Mouse (Mus musculus) gastrocnemius, postnatal 25 days (tissue): Measurements from ENCODE around the gene Gm867. TPM values are rescaled to one million over a fixed set of nuclear protein-coding genes. Genes with fewer than 3 reads are reported as not detected.
A peak's percentile ranks its signal among the peaks of the same experiment; 100 is the strongest.

Source experiments
- DNase-seq: peaks from one replicate; pipeline ENCODE4 v3.0.0; 2022
- total RNA-seq, 2 experiments: library from RNA; stranded (reverse); gene quantifications; 1 replicate in 1 of 2; 2 replicates in 1 of 2; pipeline ENCODE4 v1.2.3; 2021

Gm867 gene
- total RNA-seq, 2 experiments from 2014 or later, result not detected

DNA sequence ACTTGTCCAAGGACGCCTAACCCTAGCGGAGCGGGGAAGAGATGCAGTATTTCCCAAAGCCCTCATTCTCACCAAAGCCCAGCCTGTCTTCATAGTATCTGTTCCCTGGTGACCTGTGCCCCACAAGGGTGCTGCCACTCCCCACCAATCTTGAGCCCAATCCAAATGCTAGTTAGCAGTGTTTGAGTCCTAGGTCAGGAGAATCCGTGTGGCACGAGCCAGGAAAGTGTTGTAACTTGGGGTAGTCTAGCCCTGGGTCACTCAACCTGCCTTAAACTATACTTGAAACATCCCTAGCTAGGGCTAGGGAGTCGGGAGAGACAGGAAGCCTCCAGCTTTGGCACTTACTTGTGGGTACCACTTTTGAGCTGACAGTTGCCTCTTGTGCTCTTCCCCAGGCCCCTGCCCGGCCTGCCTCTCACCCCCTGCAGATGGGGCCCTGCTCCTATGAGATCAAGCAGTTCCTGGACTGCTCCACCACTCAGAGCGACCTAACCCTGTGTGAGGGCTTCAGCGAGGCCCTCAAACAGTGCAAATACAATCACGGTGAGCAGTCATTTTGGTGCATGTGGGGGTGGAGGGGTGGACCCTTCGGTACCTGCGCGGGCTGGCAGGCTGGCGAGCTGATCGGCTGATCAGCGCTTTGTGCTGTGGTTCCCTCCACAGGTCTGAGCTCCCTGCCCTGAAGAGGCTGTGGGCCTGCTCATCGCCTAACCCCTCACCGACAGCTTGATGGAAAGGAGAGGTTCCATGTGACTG, 3.4 kb downstream of the Gm867 start:
- no peak for DNase-seq

DNA sequence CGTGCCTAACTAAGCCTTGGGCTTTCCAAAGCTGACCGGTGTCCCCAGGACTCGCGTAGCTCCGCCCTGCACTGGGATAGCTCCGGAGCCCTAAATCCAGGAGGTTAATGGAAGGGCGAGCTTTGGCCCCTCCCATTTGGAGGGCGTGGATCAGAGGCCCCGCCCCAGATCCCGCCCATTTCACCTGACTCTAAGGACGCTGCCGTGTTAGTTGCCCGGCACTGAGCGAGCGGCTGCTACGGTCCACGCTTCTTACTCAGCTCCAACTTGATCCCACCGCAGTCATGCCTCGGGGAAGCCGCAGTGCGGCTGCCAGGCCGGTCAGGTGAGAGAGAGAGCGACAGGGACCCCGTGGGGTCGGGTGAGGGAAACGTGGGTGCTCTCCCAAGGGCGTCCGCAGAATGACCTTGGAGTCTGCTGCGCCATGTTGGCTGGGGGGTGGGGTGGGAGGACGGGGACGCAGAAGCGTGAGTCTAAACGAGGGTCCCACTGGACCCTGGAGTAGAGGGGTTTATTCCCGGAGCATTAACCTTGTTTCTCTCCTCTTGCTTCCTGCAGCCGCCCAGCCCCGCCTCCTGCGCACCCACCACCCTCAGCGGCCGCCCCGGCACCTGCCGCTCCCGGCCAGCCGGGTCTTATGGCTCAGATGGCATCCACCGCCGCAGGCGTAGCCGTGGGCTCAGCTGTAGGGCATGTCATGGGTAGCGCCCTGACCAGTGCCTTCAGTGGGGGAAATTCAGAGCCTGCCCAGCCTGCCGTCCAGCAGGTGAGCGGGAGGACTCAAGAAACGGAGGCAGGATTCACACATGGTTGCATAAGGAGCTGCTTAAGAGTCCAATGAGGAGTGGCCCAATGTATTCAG, 4.6 kb downstream of the Gm867 start, which contains the start of gene Mmp11:
Mmp11 (minus strand) TSS at position 817 of the 862 bp plus-strand sequence.
- peak; percentile 85 for DNase-seq

DNA sequence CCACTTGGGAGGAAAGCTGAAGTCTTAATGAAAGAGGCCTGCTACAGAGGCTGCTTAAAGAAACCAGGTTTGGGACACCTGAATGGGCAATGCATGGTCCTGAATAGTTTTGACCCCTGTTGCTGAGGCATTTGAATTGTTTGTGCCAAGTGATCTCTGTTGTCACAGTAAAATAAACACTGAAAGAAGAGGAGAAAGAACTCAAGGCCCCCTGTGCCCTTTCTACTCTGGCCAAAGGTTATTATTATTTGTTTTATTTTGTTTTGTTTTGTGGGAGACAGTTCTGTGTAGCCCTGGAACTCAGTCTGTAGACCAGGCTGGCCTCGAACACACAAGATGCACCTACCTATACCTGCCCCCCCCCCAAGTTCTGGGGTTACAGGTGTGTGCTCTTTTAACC, 5.5 kb downstream of the Gm867 start:
- no peak for DNase-seq

DNA sequence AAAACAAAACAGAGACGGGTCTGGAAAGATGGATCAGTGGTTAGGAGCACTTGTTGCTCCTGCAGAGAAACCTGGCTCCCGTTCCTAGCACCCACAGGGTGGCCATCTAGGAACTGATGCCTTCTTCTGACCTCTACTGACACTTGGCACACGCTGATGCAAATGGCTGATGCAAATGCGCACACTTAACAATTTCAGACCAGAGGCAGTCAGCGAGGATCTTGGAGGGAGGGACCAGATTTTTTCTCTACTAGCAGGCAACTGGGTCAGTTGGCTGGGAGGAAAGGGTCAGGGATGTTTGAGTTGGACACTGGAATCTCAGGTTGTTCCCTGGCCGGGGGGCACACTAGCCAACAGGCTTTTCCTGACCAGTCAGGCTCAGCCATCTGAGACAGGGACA, 7.6 kb downstream of the Gm867 start, which contains the start of gene Chchd10:
Chchd10 (plus strand) TSS at position 240 of the 400 bp plus-strand sequence.
- DNase-seq, result no peak

DNA sequence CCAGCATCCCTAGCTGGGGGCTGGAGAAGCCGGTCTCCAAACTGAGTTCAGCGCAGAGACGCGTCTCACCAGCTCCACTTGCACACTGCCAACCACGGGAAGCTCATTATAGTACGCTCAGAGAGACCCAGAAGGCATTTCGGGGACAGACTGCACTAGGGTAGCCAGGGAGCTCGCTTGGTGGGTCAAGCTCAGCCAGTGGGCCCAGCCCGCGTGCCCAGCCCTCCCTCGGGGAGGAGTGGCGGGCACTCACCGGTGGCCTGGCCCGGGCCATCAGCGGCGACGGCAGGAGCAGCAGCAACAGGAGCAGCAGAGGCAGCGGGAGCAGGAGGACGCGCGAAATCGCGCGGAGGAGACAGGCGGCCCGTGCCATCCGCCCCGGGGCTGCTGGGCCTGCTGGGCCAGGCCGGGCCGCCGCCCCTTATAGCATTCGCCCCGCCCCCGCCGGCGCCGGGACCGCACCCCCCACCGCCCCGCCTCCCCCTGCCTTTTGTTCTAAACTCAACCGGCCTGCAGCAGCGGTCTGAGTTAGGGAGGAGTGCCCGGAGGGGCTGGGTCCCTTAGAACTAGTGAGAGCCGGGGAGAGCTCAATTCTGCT, 8.3 kb downstream of the Gm867 start:
- peak; percentile 58 for DNase-seq

DNA sequence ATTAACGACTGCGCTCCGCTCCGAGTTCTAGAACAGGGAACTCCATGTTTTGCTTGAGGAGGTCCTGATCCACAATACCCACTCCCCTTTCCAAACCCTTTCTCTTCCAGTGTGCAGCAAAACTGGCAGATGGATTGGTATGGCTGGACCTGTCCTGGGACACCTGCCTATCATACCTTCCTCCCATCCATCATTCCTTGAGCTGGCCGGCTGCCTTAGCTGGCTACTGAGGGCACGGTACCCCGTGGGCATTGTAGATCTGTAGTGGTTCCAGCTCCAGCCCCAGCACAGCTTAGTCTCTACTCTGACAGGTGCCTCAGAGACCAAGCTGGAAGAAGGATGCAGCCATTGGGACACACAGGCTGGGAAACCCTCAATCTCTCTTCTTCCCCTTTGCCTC, 9.2 kb downstream of the Gm867 start:
- DNase-seq, result no peak

DNA sequence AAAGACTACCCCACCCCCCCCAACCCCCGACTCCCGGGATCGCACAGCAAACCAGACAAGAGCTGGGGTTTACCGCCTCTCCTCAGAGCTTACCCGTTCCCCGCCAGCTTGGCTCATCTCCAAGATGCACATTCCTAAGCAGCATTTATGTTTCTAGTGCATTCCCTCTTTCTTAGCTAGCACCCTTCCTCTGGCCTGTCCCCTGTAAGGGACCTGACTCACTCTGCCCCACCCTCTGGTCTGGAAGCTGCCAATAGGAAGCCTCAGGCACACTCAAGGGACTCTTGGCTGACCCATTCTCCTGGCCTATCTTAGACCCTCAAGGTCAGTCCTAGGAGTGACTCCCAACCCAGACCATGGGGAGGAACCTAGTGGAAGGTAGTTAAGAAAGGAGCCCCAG, 10.2 kb downstream of the Gm867 start:
- no peak for DNase-seq

DNA sequence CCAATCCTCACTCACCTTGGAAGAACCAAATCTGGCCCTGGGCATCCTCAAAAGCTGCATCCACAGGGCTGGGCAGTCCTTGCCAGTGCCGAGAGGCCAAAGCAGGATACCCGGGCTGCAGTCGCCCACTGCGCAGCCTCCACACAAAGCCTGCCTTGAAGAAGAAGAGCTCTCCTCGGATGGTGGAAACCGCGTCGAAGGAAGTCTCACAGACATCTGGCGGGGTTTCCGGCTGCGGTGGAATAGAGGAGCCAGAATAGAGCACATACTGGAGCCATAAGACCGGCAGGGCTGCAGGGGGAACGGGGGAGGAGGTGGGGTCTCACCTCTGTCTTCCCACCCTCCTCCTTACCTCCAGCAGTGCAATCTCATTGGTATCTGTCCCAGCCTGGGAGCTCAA, 14.1 kb downstream of the Gm867 start:
- no peak for DNase-seq

DNA sequence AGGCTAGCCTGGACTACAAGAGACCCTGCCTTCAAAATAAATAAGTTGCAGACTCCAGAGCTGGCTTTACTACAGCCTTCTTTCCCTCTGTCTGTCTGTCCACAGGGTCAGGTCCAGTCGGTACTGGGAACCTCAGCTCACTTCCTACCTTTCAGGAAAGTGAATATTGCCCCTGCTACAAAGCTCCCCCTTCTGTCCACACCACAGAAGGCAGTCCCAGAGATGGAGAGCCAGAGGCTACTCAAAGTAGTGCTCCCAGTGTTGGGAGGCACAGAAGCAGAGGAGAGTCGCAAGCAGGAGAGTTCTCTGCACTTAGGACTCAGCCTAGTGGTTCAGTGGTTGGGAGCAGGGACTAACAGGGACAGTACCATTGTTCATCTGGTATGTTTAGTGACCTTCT, 16.1 kb downstream of the Gm867 start:
- DNase-seq, result no peak

DNA sequence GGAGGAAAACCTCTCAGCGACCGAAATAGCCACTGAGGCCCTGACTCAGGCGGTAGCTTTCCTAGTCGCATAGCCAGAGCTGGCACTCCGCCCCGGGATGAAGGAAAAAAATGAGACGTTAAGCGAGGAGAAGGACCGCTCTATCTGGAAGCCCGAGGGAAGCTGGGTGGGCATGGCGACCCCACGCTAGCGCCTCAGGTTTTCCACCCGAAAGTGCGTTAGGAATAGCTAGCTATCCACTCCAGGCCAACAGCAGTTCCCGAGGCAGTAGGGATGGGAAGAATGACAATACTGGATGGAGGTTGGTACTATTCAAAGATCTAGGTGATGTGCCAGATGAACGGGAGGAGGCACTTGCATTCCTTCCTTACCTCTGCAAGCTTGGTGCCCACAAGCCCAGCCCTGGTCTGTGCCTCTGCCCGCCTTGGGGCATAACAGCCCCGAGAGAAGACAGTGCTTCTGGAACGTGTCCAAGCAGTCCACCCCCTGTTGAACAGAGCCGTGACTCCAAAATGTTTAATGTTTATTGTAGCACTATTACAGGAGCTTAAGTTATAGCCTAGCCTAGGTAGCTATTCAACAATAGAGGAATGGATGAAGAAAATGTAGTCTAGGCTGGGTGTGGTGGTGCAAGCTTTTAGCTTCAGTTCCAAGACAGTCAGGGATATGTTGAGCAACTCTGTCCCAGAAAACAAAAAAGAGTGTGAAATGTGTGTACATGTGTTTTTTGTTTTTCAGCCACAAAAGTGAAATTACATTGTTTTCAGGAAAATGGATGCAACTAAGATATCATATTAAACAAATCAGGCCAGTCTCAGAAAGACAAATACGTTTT, 18.5 kb downstream of the Gm867 start:
- no peak for DNase-seq

DNA sequence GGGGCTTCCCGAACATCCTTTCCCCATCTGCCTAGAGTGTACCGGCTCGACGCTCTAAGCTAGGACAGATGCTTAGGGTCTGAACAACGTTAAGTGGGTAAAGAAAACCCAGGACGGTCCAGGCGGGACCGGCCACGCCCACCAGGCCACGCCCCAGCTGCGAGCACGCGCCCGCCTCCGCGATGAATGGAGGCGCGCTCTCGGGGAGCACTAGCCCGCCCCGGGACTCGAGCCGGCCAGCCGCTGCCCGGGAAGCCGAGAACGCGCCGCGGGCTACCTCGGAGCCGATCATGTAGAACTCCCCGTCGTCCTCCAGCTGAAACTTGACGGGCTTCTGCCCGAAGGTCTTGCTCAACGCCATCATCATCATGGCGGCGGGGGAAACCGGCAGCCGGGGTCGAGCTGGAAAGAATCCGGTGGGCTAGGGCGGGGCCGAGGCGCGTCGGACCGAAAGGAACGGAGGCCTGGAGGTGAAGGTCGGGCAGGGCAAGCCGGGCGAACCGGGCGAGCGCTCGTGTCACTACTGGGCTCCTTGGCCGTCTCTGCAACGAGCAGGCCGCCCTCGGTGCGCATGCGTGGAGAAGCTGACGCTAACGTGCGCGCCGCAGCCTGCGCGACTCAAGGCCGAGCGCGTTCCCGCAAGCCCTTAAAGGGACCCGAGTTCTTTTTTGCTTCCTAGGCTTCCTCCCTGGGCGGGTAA, 19.3 kb downstream of the Gm867 start, which contains the start of gene Smarcb1:
Smarcb1 (minus strand) TSS at position 592 of the 700 bp plus-strand sequence.
- peak; percentile 92 for DNase-seq

DNA sequence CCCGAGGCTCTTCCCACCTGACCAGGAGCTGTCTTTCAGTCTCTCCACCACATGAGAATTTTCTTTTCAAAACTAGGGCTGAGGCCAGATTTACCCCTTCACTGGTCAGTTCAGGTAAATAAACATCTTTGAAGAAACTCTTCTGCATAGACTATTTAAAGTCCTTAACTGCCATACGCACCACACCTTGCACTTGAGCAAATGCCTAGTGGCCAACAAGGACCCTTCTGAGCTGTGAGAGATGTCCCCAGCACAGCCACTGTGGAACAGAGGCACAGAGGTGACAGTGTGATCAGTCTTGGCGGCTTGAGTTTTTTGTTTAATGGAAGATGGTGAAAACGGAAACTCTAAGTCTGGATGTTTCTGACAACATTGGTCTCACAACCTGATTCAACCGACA, 21.4 kb downstream of the Gm867 start:
- no peak for DNase-seq

DNA sequence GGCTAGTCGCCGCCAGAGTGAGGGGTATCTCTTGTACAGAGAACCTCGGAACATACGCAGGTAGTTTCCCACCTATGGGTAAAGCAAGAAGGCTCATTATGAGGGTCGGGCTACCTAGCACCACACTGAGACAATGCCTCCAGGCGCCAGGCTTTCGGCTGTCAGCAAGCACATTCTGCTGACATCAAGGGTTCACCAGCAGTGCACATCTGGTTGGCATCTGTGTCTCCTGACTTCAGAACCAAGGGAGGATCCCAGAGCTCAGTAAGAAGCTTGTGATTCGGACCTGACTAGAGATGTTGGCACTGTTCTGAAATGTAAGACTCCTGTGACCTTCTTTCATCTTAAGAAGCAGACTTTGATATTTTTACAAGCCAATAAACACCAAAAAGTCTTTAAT, 23.6 kb downstream of the Gm867 start:
- no peak for DNase-seq

DNA sequence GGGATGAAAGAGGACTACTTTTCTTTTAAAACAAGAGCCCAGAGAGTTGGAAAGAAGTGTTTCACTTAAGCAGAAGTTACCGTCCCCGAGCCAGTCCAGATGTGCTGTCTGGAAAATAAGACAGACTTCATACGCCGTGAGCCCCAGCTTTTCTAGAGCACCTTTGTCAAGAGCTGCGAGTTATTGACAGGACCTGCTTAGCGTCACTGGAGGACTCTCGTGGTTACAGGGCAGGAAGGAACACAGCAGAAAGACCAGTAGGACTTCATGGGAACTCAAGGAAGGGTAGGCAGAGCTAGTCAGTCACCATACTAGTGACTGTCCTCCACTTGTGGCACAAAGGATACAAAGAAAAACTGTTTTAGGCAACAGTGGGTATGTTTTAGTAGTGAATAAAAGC, 24.9 kb downstream of the Gm867 start:
- no peak for DNase-seq

DNA sequence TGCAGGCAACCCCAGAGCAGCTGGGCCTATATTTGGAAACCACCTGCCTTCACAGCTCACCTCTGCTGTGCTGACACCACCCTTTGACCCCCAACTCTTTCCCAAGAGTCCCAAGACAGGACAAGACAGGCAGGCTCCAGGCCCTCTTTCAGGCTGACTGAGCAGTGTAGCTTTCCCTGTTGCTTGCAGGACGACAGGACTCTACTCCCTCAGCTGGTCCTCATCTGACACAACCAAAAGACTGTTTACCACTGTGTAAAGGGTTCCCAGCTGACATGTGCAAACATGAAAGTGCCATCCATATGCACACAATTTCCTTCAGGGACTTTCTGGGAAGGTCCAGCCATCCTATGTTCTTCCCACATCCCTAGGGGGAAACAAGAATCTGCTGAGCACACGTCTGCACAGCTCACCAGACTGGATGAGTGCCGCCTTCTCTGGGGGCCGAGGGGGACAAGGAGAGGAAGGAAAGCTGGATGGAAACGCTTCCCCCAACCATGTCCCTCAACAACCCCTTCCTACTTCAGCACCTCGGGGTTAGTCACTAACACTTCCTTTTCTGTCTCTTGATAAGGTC, 27.4 kb downstream of the Gm867 start:
- no peak for DNase-seq

DNA sequence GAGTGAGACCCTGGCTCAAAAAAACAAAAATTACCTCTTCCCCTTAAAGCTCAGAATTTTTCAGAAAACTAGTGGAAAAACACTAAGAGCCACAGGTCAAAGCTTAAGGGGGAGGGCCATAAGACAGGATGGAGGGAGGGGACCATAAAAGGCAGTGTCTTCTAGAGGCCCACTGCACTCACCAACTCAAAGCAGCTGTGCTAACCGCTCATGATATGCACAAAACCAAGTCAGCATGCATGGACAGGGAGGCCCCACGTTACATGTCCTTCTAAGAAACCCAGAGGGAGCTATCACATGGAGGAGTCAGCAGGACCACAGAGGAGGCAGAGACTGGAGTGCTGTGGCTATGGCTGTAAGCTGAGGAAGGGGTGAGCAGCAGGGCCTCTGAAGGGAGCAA, 29.8 kb downstream of the Gm867 start:
- DNase-seq, result no peak

DNA sequence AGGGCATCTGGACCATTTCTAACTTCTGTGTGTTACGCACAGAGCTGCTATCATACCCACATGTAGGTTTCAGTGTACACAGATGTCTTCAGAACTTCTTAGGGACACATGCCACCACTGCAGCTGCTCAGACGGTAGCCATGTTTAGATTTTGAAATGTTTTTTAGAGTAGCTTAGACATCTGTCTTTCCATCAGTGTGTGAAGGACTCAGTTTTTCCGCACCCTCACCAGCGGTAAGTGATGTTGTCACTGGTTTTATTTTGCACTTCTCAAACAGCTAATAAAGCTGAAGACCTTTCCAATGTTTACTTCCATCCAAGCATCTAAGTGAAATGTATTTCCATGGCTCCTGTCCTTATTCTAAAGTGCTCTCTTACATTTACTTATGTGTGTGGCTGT, 33.6 kb downstream of the Gm867 start:
- DNase-seq, result no peak

DNA sequence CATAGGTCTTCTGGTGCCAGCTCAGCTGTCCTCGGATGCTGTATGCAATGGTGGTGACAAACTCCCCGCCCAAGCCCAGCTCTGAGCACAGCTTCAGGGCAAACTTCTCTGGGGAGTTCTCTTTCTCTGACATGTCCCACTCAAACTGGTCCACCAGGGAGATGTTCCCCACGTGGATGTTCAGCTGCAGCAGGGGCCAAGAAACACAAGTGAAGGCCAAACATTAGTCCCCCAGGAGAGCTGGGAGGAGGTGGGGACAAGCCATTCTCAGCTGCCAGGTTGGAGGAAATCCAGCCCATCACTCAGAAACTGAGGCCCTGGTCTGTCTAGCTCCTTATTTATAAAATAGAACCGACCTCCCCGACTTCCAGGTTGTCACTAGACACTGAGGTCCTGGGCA, 36.1 kb downstream of the Gm867 start:
- DNase-seq, result no peak

DNA sequence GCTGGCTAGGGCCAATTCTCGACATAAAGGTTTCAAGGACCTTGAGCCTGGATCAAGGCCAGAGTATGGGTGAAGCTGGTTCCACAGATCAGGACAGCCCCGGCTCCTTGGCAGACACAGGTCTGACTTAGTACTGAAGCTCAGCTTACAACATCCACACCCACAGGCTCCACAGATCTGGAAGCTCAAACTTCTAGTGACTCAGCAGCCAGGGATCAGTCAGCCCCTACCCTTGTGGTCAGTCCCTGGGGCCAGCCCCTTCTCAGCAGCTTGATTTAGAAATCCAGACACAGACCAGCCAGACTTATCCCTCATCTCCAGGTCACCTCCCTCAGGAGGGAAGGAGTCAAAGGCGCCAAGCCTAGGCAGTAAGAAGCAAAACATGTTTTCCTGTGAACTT, 41.6 kb downstream of the Gm867 start:
- DNase-seq, result peak; percentile 87

DNA sequence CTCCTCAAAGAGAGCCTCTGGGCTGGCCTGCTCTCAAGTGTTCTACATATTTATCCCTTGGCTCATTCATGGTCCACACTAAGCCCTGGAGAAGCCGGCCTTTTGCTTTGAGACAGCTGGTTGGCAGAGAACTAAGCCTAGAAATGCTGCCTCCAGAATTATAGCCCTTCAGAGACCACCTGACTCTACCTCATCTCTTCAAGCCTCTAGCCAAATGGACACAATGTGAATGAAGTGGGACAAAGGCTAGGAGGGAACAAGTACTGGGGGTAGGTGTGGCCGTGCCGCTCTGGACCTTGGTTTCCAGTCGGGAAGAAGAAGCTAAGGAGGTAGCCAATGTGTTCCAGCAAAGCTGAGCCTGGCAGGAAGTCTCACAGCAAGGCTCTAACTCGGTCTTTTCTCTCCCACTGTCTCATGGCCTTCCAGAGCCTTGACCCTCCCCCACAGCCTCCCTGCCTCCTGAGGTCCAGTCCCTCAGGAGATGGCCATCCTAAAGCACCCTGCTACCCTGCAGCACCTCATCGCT, 42.4 kb downstream of the Gm867 start:
- DNase-seq, result no peak

DNA sequence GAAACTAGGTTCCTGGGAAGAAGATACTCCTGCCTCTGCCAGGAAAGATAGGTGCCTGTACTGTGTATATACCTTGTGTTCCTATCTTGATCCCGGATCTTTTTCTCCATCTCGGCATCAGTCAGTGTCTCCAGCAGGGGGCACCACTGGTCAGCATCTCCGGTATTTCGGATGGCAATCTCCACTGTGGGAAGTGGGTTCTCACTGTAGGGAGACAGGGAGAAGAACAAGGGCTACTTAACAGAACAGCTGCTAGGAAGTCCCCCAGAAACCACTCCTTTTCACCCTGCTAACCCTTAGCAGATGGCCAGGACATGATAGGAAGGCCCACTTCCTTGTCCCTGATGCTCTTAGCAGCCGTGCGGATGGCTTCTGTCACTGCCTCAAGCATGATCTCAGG, 43.1 kb downstream of the Gm867 start:
- DNase-seq, result peak; percentile 38
